ENCODE assay signal across 12 mouse cellular contexts in the genomic region with DNA sequence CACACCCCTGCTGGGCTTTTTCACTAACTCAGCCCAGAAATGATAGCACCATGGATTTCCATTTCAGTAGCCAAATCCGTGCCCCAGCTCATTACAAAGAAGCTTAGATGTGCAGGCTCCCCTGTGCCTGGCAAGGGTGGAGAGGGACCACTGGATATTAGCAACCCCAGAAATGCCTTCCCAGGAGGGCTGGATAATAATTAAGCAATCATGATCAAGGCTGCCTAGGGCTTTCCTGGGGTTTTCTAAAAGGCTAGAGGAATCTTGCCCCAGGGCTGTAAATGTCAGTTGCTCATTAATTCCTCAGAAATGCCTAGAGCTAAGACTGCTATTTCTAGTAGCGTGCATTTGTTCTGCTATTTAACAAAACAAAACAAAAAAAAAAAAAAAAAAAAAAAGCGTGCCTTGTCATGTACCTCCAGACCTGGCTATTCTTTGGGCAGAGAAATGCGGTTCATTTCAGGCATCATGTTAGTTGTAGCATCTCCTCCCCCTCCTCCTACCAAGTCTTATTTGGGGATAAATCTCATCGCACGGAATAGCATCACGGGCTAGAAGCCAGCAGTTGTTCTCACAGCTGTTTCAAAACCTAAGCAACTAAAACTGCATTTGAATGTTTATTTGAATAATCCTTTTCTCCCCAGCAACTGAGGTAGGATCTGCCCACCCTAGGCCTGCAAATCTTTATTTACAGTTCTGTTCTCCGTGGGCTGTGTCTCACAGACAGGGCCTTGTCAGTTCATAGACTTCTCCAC.
A peak's percentile ranks its signal among the peaks of the same experiment; 100 is the strongest.
DNase-seq lines count a peak whose midpoint lies in the region; ATAC-seq and TF ChIP-seq lines count a peak whose summit lies in the region.
"Had no signal": no experiment of that assay in that cellular context is flagged by ENCODE, and none has a peak within 500 bp of the region (broad histone marks: within the 10 kb centered on the region; RNA-seq: fewer than 3 reads in every experiment).

No protein-coding gene starts in this region.

- no peak for TF ChIP-seq CTCF in kidney, adult 2 months (conservative IDR thresholded peaks at IDR 0.05; ENCODE audit: insufficient read depth, insufficient read length, low read depth, low read length)

- H3K4me3 ChIP-seq in forebrain, embryonic 11.5 days (ENCODE audit: low read depth, low read length), result no peak overlapping the region
- no peak overlapping the region for H3K4me3 ChIP-seq in forebrain, embryonic 13.5 days
- no peak overlapping the region for H3K4me3 ChIP-seq in kidney, adult 2 months (ENCODE audit: insufficient read depth, low read depth, low read length)
- no peak overlapping the region for H3K4me3 ChIP-seq in midbrain, embryonic 16.5 days (ENCODE audit: low read depth, low read length)
- H3K4me3 ChIP-seq: heart, embryonic 13.5 days had no signal

- no peak for ATAC-seq in forebrain, embryonic 11.5 days (replicated peaks; ENCODE audit: low FRiP score)
- no peak for ATAC-seq in forebrain, embryonic 13.5 days
- ATAC-seq in midbrain, embryonic 16.5 days, result peak; percentile 64; the same call in 1 of the 2 replicates

- H3K4me2 ChIP-seq in forebrain, embryonic 11.5 days (ENCODE audit: low read depth, low read length, severe bottlenecking), result no peak overlapping the region
- H3K4me2 ChIP-seq in forebrain, embryonic 13.5 days, result no peak overlapping the region
- H3K4me2 ChIP-seq in midbrain, embryonic 16.5 days (ENCODE audit: low read length), result no peak overlapping the region
- H3K4me2 ChIP-seq: heart, embryonic 13.5 days had no signal

- no peak for DNase-seq in forebrain, embryonic 11.5 days (ENCODE audit: low spot score)
- DNase-seq in lung, postnatal 10 days, result peak; percentile 13
- no peak for DNase-seq in lung, postnatal 25 days (ENCODE audit: low spot score)
- DNase-seq in kidney, adult 2 months, result peak; percentile 81
- DNase-seq in T-cell, adult 2 months (ENCODE audit: low spot score), result no peak
- DNase-seq in layer of hippocampus, postnatal 25 days (ENCODE audit: extremely low spot score in 1 of 2, low spot score in 1 of 2), result no peak
- DNase-seq: embryo, embryonic 11 days had no signal

- no peaks in the 10 kb centered on the region for H3K36me3 ChIP-seq in forebrain, embryonic 11.5 days (ENCODE audit: control insufficient read depth, insufficient read depth, low read length)
- no peaks in the 10 kb centered on the region for H3K36me3 ChIP-seq in forebrain, embryonic 13.5 days (ENCODE audit: poor library complexity, severe bottlenecking)
- no peaks in the 10 kb centered on the region for H3K36me3 ChIP-seq in kidney, adult 2 months (ENCODE audit: control insufficient read depth, insufficient read depth, low read length)
- no peaks in the 10 kb centered on the region for H3K36me3 ChIP-seq in midbrain, embryonic 16.5 days (ENCODE audit: control insufficient read depth, insufficient read depth, low read length)
- H3K36me3 ChIP-seq: G1E; heart, embryonic 13.5 days had no signal

- H3K27ac ChIP-seq in forebrain, embryonic 11.5 days (ENCODE audit: low read depth, low read length), result peak overlapping the region; percentile 37; the same call in 1 of the 2 replicates
- no peak overlapping the region for H3K27ac ChIP-seq in forebrain, embryonic 13.5 days
- no peak overlapping the region for H3K27ac ChIP-seq in kidney, adult 2 months (ENCODE audit: insufficient read depth, low read depth, low read length)
- 0 out of 2 replicates have a peak overlapping the region, but pooled peaks have one; percentile 10 for H3K27ac ChIP-seq in midbrain, embryonic 16.5 days (ENCODE audit: low read length)
- H3K27ac ChIP-seq: heart, embryonic 13.5 days; macrophage had no signal

- no peaks in the 10 kb centered on the region for H3K9me3 ChIP-seq in forebrain, embryonic 11.5 days (ENCODE audit: control insufficient read depth, low read length)
- H3K9me3 ChIP-seq in forebrain, embryonic 13.5 days (replicated peaks), result no peaks in the 10 kb centered on the region
- H3K9me3 ChIP-seq in midbrain, embryonic 16.5 days (replicated peaks; ENCODE audit: control insufficient read depth, low read length, poor library complexity, severe bottlenecking), result no peaks in the 10 kb centered on the region
- H3K9me3 ChIP-seq: heart, embryonic 13.5 days had no signal

- 19% methylated on average over 8 of the region's 8 CpGs for WGBS in forebrain, embryonic 11.5 days
- 21% methylated on average over 8 of the region's 8 CpGs for WGBS in forebrain, embryonic 13.5 days
- 25% methylated on average over 8 of the region's 8 CpGs for WGBS in kidney, adult 2 months
- WGBS in midbrain, embryonic 16.5 days, result 12% methylated on average over 7 of the region's 8 CpGs

- no peaks in the 10 kb centered on the region for H3K27me3 ChIP-seq in forebrain, embryonic 11.5 days (ENCODE audit: control insufficient read depth, insufficient read depth, low read length)
- no peaks in the 10 kb centered on the region for H3K27me3 ChIP-seq in forebrain, embryonic 13.5 days
- H3K27me3 ChIP-seq in kidney, adult 2 months (replicated peaks; ENCODE audit: control insufficient read depth, insufficient read depth, low read length), result no peaks in the 10 kb centered on the region
- H3K27me3 ChIP-seq in midbrain, embryonic 16.5 days (ENCODE audit: control insufficient read depth, insufficient read depth, low read depth, low read length), result no peaks in the 10 kb centered on the region
- H3K27me3 ChIP-seq: heart, embryonic 13.5 days had no signal

- TF ChIP-seq POLR2A in kidney, adult 2 months (IDR thresholded peaks at IDR 0.05; ENCODE audit: low read depth, low read length), result no peak

- 0 out of 2 replicates have a peak, but pooled peaks cover 3% of the 10 kb centered on the region for H3K4me1 ChIP-seq in forebrain, embryonic 11.5 days (replicated peaks; ENCODE audit: control insufficient read depth, insufficient read depth, low read length)
- peaks cover 12% of the 10 kb centered on the region for H3K4me1 ChIP-seq in forebrain, embryonic 13.5 days
- 0 out of 2 replicates have a peak, but pooled peaks cover 6% of the 10 kb centered on the region for H3K4me1 ChIP-seq in kidney, adult 2 months (ENCODE audit: control insufficient read depth, insufficient read depth, low read length)
- H3K4me1 ChIP-seq in midbrain, embryonic 16.5 days (ENCODE audit: control insufficient read depth, insufficient read depth, low read length), result no peaks in the 10 kb centered on the region; the same call in 1 of the 2 replicates
- H3K4me1 ChIP-seq: heart, embryonic 13.5 days had no signal

- H3K9ac ChIP-seq in forebrain, embryonic 11.5 days (ENCODE audit: low read length), result no peak overlapping the region
- H3K9ac ChIP-seq in forebrain, embryonic 13.5 days, result no peak overlapping the region
- H3K9ac ChIP-seq in midbrain, embryonic 16.5 days (ENCODE audit: low read depth, low read length), result no peak overlapping the region
- H3K9ac ChIP-seq: heart, embryonic 13.5 days had no signal

Comparison
In these comparisons a context has a peak if more than half of its experiments do, and no peak if none do; other contexts are left out.
1. DNase-seq: peak in lung, postnatal 10 days (single experiment) and kidney, adult 2 months (single experiment); none in forebrain, embryonic 11.5 days (single experiment), lung, postnatal 25 days (single experiment), T-cell, adult 2 months (single experiment) and layer of hippocampus, postnatal 25 days (0 of 2).
2. H3K27ac ChIP-seq: peak in forebrain, embryonic 11.5 days (single experiment) and midbrain, embryonic 16.5 days (single experiment); none in forebrain, embryonic 13.5 days (single experiment) and kidney, adult 2 months (single experiment).